Mouse (Mus musculus): ENCODE data around the gene Sh3rf3.

DNA sequence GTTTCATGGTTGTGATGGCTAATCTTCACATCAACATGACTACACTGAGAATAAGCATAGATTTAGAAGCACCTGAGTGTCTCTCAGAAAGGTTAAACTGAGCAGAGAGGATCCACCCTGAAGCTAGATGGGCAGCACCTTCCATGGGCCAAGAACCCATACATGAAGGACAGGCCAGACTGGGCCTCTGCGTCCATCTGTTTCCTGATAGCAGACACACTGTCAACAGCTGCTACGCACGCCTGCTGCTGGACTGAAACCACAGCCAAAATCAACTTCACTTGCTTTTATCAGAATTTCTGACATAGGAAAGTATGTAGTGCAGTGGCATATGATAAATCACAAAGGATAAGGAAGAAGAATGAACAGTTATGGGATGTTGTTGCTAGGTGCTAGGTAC, 366.5 kb downstream of the Sh3rf3 start:
- TF ChIP-seq CTCF (IDR thresholded peaks at IDR 0.05; ENCODE audit: borderline replicate concordance, control insufficient read depth, extremely low read depth, insufficient read depth, low read length, poor library complexity) (no peak), POLR2A (IDR thresholded peaks at IDR 0.05; ENCODE audit: control insufficient read depth, extremely low read depth, insufficient read depth, low read length, poor library complexity) (no peak)
